Comparison of ENCODE assay signal across 11 mouse cellular contexts in the genomic region with DNA sequence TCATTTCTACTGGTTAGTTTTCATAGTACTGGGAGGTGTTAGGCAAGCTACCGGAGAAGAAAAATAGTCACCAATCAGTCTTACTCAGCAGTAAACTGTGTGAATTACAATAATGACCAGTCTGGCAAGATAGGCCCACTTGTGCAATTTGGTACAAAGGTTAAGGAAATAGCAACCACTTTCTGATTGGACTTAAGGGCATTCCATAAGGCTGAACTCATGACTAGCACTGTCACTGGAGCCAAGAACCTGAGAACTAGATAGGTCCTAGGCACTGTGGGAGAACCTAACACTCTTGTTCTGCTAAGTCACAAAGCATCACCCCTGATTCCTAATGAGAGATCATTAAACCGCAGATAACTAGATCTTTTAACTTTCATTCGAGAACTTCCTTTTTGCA. TPM values are rescaled to one million over a fixed set of nuclear protein-coding genes. Genes with fewer than 3 reads are reported as not detected.
DNase-seq lines count a peak whose midpoint lies in the region; TF ChIP-seq lines count a peak whose summit lies in the region.
"Had no signal": no experiment of that assay in that cellular context is flagged by ENCODE, and none has a peak within 500 bp of the region (broad histone marks: within the 10 kb centered on the region; RNA-seq: fewer than 3 reads in every experiment).

No protein-coding gene starts in this region.

- no peak overlapping the region for H3K9ac ChIP-seq in MEL (ENCODE audit: control insufficient read depth, low read depth, low read length, poor library complexity, severe bottlenecking)
- H3K9ac ChIP-seq: midbrain, embryonic 13.5 days had no signal

- H3K79me2 ChIP-seq in MEL (ENCODE audit: control insufficient read depth, insufficient read depth, low read length, poor library complexity): no peaks in the 10 kb centered on the region

- no peaks in the 10 kb centered on the region for H3K36me3 ChIP-seq in kidney, adult 2 months (ENCODE audit: control insufficient read depth, insufficient read depth, low read length)
- H3K36me3 ChIP-seq in MEL (ENCODE audit: control insufficient read depth in 1 of 2, insufficient read depth in 2 of 2, low read length in 2 of 2): no peaks in the 10 kb centered on the region
- H3K36me3 ChIP-seq in thymus, adult 2 months (ENCODE audit: control insufficient read depth, insufficient read depth, low read length): no peaks in the 10 kb centered on the region
- H3K36me3 ChIP-seq: heart, embryonic 10.5 days; midbrain, embryonic 13.5 days had no signal

- no peak for TF ChIP-seq EP300 in MEL (IDR thresholded peaks at IDR 0.05; ENCODE audit: low read depth in 1 of 2, low read length in 2 of 2)

- no peaks in the 10 kb centered on the region for H3K4me1 ChIP-seq in kidney, adult 2 months (ENCODE audit: control insufficient read depth, insufficient read depth, low read length)
- no peaks in the 10 kb centered on the region for H3K4me1 ChIP-seq in MEL (ENCODE audit: control insufficient read depth in 1 of 2, insufficient read depth in 2 of 2, low read length in 2 of 2)
- no peaks in the 10 kb centered on the region for H3K4me1 ChIP-seq in thymus, adult 2 months (replicated peaks; ENCODE audit: control insufficient read depth, insufficient read depth, low read length)
- H3K4me1 ChIP-seq: heart, embryonic 10.5 days; midbrain, embryonic 13.5 days had no signal

- no peaks in the 10 kb centered on the region for H3K27me3 ChIP-seq in kidney, adult 2 months (replicated peaks; ENCODE audit: control insufficient read depth, insufficient read depth, low read length)
- no peaks in the 10 kb centered on the region; a peak in 1 of 4 replicates for H3K27me3 ChIP-seq in MEL (ENCODE audit: control insufficient read depth in 1 of 2, insufficient read depth in 2 of 2, low read length in 2 of 2)
- no peaks in the 10 kb centered on the region for H3K27me3 ChIP-seq in thymus, adult 2 months (ENCODE audit: control insufficient read depth, insufficient read depth, low read length)
- H3K27me3 ChIP-seq: midbrain, embryonic 13.5 days had no signal

- no peaks in the 10 kb centered on the region for H3K9me3 ChIP-seq in MEL (replicated peaks; ENCODE audit: insufficient read depth, low read length)
- H3K9me3 ChIP-seq: heart, embryonic 10.5 days; midbrain, embryonic 13.5 days had no signal

- no peak for TF ChIP-seq RAD21 in MEL (IDR thresholded peaks at IDR 0.05; ENCODE audit: low read depth, low read length)

- TF ChIP-seq POLR2A in kidney, adult 2 months (IDR thresholded peaks at IDR 0.05; ENCODE audit: low read depth, low read length): no peak
- TF ChIP-seq POLR2A in MEL (IDR thresholded peaks at IDR 0.05; ENCODE audit: control insufficient read depth in 1 of 2, insufficient read depth in 1 of 2, low read depth in 1 of 2, low read length in 2 of 2, poor library complexity in 1 of 2): no peak
- TF ChIP-seq POLR2A in thymus, adult 2 months (IDR thresholded peaks at IDR 0.05; ENCODE audit: control insufficient read depth, extremely low read depth, insufficient read depth, low read length, poor library complexity): no peak

- peak; percentile 72 for DNase-seq in kidney, adult 2 months
- DNase-seq in kidney, postnatal 4 days: no peak
- peak; percentile 6 for DNase-seq in MEL (ENCODE audit: low read depth, low spot score)
- DNase-seq in fat pad, adult 2 months (ENCODE audit: extremely low read depth, low read depth, low spot score): peak; percentile 88
- DNase-seq in kidney, postnatal 25 days: peak; percentile 14 to 48
- DNase-seq in thymus, adult 2 months: no peak
- DNase-seq in cerebellum, postnatal 10 days: no peak
- DNase-seq in cerebellum, postnatal 36 days: no peak
- DNase-seq: cerebellum, adult 9-10 months had no signal

- WGBS in kidney, adult 2 months: 74% methylated on average over 3 of the region's 3 CpGs
- 88% methylated on average over 3 of the region's 3 CpGs for WGBS in thymus, adult 2 months

- H3K4me3 ChIP-seq in kidney, adult 2 months (ENCODE audit: insufficient read depth, low read depth, low read length): no peak overlapping the region
- no peak overlapping the region for H3K4me3 ChIP-seq in MEL (ENCODE audit: control insufficient read depth in 1 of 2, insufficient read depth in 1 of 2, low read depth in 2 of 2, low read length in 2 of 2)
- no peak overlapping the region for H3K4me3 ChIP-seq in thymus, adult 2 months (ENCODE audit: control insufficient read depth, insufficient read depth, low read length)
- H3K4me3 ChIP-seq: heart, embryonic 10.5 days; midbrain, embryonic 13.5 days had no signal

- no peak overlapping the region for H3K27ac ChIP-seq in kidney, adult 2 months (ENCODE audit: insufficient read depth, low read depth, low read length)
- no peak overlapping the region for H3K27ac ChIP-seq in MEL (ENCODE audit: control insufficient read depth, low read depth, low read length)
- no peak overlapping the region for H3K27ac ChIP-seq in thymus, adult 2 months (ENCODE audit: control insufficient read depth, insufficient read depth, low read length)
- H3K27ac ChIP-seq: heart, embryonic 10.5 days; midbrain, embryonic 13.5 days had no signal

- TF ChIP-seq CTCF in kidney, adult 2 months (conservative IDR thresholded peaks at IDR 0.05; ENCODE audit: insufficient read depth, insufficient read length, low read depth, low read length): no peak
- TF ChIP-seq CTCF in MEL (IDR thresholded peaks at IDR 0.05 in 2 of 3, conservative IDR thresholded peaks at IDR 0.05 in 1 of 3; ENCODE audit: control insufficient read depth in 1 of 3, insufficient read depth in 1 of 3, low read depth in 2 of 3, low read length in 3 of 3, poor library complexity in 1 of 3, severe bottlenecking in 1 of 3): no peak
- TF ChIP-seq CTCF in thymus, adult 2 months (IDR thresholded peaks at IDR 0.05; ENCODE audit: borderline replicate concordance, control insufficient read depth, extremely low read depth, insufficient read depth, low read length, poor library complexity): no peak

TF ChIP-seq in MEL, 35 proteins besides CTCF, POLR2A, EP300 and RAD21:
- TF ChIP-seq GATA1 (IDR thresholded peaks at IDR 0.05; ENCODE audit: low read depth, low read length) (no peak), RCOR1 (IDR thresholded peaks at IDR 0.05; ENCODE audit: low read depth, low read length) (no peak), NRF1 (IDR thresholded peaks at IDR 0.05; ENCODE audit: insufficient read depth, low read depth, low read length, poor library complexity, severe bottlenecking) (no peak)

RNA-seq across cellular contexts. Expression of a gene that starts 30.6 kb away (rescaled TPM):
- 2.7 and 2.8 TPM in 2 replicates for polyA plus RNA-seq in kidney, adult 2 months (2012; rRNA removed)
- 7.2 and 7.6 TPM in 2 replicates for total RNA-seq in MEL (2012; rRNA removed)
- polyA plus RNA-seq in MEL (2012; ENCODE audit: insufficient read depth in 1 of 2, insufficient read length in 2 of 2, low read depth in 1 of 2, low replicate concordance in 2 of 2, missing spikeins in 1 of 2): 10 to 100 TPM in 1 of 2 experiments, 1 to 10 TPM in 1; 7.5 to 64.5 TPM
- polyA plus RNA-seq in thymus, adult 2 months (2012; rRNA removed): 6.1 and 6.9 TPM in 2 replicates

Comparison
In these comparisons a context has a peak if more than half of its experiments do, and no peak if none do; other contexts are left out.
1. DNase-seq: peak in kidney, adult 2 months (single experiment), MEL (single experiment), fat pad, adult 2 months (single experiment) and kidney, postnatal 25 days (2 of 2); none in kidney, postnatal 4 days (0 of 2), thymus, adult 2 months (single experiment), cerebellum, postnatal 10 days (0 of 2) and cerebellum, postnatal 36 days (0 of 2).